Mouse (Mus musculus) right cerebral cortex, postnatal 4 days (tissue): Measurements from ENCODE around the gene Col4a5.

Experiments used
- DNase-seq: peaks from one replicate; pipeline ENCODE4 v3.0.0-alpha.2; 2022

Col4a5 gene

DNA sequence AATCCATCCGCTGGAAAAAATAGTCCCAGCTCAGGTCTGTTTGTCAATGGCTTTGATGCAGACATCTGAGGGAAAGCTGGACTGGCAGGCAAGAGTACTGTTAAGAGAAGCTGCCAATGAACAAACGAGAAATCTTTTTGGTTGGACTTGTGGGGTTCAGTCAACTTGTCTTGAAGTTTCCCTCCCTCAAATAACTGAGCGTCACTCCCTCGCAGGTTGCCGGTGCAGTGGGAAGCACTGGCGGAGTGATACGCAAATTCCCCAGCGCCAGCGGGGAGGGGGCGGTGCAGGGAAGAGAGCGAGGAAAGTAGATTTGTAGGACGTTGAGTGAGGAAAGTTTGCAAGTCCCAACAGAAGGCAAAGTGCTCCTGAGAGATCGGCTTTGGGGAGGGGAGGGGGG lies at the start of gene Col4a5:
Gene Col4a5 (plus strand): TSS at position 276 of the 400 bp plus-strand sequence.
- peak; percentile 33 for DNase-seq

DNA sequence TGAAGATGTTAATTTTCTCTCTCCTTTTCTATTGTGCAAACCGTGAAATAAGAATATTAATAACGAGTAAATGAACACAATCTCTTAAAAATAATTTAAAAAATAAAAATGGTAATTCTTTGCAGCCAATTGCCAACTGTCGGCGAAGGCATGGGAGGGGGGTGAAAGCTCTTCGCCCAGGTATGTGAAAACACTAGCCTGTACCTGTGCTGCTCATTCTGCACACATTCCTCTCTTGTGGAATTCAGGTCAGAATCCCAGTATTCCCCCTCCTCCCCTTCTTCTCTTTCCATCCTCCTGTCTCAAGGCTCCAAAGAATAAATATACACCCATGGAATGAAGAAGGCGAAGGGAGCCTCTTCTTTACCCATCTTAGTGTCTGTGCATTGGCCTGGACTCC lies 38.4 kb upstream of the Col4a5 start:
- no peak for DNase-seq

DNA sequence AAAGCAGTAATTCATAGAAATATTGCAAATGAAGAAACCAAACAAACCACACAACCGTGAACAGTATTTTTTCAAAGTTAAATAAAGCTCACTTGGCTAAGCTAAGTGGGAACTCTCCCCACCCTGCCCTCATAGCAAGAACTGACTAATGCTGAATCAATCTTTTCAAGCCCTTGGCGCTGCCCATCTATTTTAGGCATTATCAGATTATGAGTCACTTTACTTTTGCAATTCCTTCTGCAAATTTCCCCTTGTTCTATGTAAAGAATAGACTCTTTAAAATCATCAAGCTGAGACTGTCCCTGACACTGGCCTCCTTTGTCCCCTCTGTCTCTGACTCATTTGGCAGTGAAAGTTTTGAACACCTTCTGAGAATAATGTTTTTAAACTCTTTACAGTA lies 35.8 kb upstream of the Col4a5 start:
- DNase-seq = no peak

DNA sequence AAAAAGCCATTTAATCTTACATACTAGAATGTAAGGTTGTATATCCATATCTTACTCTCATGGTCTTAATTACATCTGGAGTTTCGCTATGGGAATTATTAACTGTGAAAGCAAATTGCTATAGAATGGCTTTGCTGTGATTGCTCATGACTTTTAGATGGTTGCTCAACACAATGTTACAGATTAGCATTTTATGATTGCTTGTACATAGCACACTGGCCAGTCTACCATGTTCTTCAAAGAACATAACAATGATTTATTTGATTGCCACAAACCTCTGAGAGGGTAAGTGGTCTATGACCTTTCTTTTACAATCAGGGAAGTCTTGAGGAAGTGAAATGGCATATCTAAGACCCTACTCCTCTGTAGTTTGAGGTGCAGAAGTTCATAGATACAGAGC lies 27.2 kb upstream of the Col4a5 start:
- no peak for DNase-seq

DNA sequence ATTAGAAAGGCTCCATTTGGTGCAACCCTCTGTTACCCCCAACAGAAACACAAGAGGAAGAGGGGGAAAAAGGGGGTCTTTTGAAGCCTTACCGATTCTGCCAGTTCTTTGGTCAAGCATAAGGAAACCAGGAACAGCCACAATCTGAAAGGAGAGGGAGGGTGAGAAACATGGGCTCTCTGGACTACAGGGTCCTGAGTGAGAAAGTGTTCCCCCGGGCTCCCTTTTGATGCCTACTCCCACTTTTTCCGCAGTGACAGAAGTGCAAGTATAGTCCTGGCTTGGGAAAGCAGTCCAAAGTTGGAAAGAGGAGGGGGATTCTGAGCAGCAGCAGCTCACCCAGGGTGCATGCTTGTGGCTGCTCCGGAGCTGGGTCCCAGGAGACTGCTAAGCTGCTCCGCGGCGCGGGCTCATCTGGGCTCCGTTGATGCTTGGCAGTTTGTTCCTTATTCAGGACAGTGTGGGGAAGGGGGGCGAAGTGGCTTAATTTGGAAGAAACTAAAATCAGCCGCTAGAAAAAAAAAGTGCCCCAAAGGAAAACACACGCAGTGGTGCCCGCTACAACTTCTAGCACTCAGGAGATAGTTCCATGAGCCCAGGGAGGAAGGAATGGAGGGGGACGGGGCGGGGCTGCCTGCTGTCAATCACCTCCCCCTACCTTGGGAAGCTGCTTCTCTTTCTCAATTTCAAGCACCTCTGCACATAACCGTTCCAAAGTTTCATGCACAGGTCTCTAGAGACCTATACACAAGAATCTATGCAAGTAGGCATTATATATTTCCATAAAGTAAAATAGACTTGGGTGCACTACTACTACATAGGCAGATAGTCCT lies 1.5 kb upstream of the Col4a5 start, which contains the start of gene Col4a6:
Gene Col4a6 (minus strand): TSS at position 607 of the 833 bp plus-strand sequence.
- DNase-seq = peak; percentile 1

DNA sequence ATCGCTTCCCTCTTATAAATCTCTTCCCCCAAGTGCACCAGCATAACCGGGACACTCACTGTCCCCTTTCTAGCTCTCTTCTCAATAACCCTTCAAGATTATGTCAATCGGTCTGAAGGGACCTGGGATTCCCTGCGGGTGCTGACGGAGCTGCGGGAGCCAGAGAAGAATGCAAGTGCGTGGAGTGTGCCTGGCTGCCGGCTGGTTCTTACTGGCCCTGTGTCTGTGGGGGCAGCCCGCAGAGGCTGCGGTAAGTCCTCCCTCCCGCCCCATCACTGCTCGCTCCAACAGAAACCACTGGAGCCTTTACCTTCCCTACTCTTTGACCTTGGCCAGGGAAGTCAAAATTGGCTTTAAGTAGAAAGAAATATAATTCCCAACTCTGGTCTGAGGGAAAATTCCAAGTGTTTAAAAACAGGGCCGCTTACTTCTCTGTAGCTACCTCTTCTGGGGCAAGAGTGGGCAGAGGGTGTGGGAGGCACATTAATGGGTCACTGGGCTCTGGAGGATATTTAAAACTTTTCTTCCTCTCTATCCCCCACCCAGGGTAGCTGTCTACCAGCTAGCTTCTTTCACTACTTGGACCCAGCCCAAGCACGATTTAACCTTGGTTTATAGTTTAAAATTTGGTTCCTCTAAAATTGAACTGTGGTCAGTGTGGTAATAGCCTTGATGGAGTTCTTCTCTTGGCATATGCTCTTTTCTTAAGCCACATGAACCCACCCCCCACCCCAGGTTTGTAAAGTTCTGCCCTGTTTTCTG lies 562 bp downstream of the Col4a5 start:
- DNase-seq = no peak

DNA sequence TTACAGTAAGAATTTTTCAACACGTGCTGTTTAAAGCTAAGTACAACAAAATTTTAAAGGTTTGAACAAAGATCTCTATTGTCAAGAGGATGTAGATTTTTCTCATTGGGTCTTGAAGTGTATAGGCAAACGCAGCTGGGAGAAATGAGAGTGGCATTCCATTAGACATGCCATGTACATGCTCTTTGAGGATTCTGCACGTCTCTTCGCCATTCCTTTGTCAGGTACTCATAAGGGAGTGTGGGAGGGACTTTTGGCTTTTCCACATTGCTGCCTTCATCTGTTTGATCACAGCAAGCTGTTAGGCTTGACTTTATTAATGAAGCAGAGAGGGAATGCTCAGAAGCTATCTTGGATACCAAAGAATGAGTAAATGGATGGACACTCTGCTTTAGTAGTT lies 19.4 kb downstream of the Col4a5 start:
- DNase-seq = no peak

DNA sequence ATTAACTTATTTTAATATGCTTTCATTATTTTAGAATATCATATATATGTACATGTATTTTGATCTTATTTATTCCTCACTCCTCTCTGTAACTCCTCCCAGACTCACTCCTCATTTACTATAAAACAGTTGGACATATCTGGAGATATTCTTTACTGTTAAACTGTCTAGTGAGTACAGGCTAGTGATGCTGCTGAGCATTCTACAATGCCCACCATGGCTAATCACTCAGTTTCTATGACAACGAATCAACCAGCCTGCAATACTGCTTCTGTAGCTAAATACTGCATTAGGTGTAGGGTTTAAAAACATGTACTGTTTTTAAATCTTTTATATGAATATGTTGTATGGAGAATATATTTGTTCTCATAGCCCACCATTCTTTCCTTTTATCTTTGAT lies 27.9 kb downstream of the Col4a5 start:
- DNase-seq = no peak

DNA sequence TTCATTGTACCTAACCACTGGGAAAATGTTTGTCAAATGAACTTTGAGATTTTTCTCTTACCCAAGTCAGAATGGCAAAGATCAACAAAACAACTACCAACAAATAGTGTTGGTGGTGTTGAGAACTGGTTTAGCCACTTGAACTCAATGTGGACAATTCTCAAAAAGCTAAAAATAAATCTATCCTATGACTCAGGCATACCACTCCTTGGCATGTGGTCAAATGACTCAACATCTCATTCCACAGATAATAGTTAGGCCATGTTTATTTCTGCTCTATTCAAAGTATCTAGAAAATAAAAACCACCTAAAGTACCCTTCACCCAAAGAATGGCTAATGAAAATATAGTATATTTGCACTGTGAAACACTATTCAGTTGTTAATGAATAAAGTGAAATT lies 58.3 kb downstream of the Col4a5 start:
- DNase-seq = no peak

DNA sequence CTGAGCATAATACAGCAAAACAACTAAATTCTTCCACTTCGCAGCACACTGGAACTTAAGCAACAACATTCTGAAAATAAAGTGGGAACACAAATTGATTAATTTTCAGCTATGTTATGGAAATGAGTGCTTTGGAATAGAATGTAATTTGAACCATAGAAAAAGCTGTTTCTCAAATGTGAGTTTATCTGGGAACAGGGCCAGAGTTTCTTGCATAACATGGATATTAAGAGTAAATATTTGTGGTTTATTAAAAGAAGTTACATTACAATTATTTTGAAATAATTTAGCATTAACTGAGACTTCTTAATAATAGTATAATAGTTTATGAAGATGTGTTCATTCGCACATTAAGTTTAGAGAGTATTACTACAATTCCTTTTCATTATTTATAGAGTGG lies 72.3 kb downstream of the Col4a5 start:
- no peak for DNase-seq

DNA sequence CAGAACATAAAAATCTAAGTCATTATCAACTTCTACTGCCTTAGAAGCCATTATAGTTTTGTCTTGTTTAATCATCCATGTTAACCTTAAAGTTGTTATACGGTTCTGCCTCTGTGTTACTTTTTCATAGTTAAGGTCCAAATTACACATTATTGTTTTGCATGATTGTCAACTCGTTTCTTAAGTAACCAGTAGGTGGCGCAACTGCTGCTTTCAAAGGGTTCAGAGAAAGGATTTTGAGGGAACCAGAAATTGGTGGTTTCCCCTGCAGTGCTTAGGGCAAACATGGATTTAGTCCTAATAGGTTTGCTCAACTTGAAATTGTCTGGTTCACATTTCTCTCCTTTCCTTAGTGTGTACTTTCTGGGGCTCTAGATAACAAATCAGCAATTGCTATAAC lies 115.1 kb downstream of the Col4a5 start:
- DNase-seq = peak; percentile 5

DNA sequence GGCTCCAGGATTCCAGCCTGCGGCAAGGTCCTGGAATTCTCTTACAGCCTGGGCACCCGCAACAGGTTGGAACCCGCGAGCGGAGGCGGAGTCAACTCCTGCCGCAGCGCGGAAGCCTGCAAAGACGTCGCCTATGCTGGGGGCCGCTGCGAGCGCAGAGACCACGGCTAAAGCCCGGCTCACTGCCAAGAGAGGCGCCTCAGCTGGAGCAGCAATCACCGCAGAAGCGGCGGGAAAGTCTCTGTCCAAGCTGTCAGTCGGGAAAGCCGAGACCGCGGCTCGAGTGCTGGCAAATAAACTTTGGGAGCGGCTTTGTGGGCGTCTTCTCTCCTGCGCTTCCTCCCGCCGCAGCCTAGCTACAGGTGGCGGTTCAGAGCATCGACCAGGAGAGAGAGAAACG lies 246.5 kb downstream of the Col4a5 start:
- DNase-seq = peak; percentile 14

DNA sequence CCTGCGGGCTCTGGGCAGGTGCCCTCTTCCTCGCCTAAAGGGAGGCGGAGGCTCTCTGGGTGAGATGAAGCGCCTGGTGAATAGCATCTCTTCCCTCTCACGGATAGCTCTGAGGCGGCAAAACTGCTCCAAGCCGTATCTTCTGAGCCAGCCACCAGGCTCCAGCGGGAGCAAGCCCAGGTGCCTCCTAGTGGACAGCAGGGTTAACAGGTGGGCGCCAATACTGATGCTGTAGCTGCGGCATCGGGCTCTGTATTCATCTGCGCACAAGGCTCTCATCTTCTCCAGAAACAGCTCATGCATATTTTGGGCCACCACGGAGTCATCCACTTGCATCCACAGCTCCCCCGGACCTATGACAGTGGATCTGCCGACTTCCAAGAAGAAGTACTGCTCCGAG lies 248.8 kb downstream of the Col4a5 start:
- DNase-seq = no peak

DNA sequence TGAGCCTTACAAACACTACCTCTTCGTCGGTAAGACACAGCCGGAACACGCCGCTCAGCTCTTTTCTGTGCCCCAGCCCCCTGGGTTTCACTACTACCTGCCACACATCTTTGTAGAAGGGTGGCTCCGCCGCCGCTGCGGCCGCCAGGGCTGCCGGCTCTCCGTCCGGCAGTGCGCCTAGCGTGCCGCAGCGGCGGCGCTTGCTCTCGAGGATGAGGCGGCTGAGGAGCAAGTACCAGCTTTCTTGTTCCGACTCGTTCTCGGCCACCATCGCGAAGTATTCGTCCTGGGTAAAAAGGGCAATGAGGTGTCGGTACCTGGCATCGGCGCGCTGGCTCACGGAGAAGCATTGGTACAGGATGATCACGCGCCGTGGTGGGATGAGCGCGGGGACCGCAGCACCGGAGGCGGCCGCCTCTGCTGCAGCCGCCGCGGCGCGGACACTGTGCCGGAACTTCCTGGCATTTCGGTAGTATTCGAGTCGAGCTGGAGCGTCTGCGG lies 249.3 kb downstream of the Col4a5 start:
- DNase-seq = no peak

DNA sequence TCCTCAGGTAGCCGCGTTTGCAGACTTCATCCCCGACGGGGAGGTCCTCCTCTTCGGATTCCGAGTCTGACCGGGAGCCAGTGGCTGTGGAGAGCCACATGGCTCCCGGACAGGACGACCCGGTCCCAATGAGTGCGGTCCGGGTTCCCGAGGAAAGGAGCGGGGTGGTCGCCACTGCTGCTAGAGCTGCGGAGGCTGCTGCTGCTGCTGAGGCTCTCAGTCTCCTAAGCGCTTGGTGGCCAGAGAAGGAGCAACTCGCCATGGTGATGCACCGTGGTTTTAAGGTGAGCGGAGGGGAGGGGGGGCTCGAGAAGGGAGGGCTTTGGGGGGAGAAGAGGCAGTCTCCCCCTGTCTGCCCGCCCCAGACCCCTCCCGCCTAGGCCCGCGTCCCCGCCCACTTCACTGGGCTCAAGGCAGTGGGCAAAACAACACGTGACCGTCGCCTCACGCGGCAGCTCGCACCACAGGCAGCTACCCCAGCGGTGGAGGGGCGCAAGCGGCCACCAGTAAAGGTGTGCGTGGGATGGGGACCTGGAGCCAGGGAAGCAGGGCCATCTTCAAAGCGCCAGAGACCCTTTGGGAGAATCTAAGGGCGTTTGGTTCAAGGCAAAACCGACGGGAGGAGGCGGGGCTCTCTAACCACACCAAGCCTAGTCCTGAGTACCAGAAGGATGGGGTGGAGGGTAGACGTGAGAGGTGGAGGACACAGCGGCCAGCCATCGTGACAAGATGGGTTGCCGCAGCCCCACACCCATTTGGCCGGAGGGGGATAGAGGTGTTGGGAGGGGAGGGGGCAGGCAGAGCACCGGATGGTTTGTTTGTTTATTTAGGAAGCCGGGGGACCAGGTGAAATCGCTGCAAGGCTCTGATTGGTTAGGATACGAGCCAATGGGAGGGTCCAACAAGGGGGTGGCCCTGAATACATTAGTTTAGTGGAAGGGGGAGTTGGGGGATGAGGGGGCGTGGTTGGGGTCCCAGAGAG lies 250.0 kb downstream of the Col4a5 start, which contains the start of gene Irs4:
Gene Irs4 (minus strand): TSS at position 327 of the 982 bp plus-strand sequence.
- DNase-seq = no peak

DNA sequence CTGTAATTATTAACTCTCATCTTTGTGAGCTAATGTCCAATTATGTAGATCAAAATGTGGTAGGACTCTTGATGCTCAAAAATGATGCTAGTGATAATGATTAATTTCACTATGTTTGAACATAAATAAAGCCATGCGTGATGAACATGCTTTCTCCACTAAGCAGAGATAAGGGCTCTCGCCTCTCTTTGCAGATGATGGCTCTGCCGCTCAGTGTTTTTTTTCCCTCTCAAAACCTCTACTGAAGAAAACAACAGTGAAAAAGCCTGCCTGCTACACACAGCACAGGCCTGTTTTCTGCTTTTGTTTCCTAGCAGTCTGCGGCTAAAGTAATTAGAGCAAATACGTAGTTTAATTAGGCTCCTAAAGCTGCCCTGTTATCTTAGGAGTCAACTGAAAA lies 254.4 kb downstream of the Col4a5 start:
- DNase-seq = no peak
